Mouse (Mus musculus) liver, adult 2 months (tissue): ENCODE measurements at regions not wholly inside any gene's neighbourhood (a gene's known extent, or its start where the extent isn't known, plus 50 kb on each side); places are given as distances from the start of the nearest gene placed in this dataset.

Experiments
- CTCF ChIP-seq: fragments of 200-500 bp; IDR thresholded peaks from 2 replicates; pipeline ENCODE4 v1.5.1; 2011; ENCODE audit warnings: low read depth, low read length, control low read depth
- POLR2A ChIP-seq: fragments of 200-500 bp; IDR thresholded peaks from 2 replicates; pipeline ENCODE4 v1.6.1; 2011; ENCODE audit warnings: low read length, control low read depth; ENCODE audit not compliant: insufficient read depth; ENCODE audit errors: extremely low read depth

- TF ChIP-seq CTCF = no peak
- TF ChIP-seq POLR2A = no peak
Observed at GRCm38 (mm10) chr4:67589976-67590727, 762.8 kb downstream of the Tlr4 start.
